Mouse (Mus musculus) testis, postnatal 10 days (tissue): Measurements from ENCODE around the gene Ndufaf2.

Source experiments
- DNase-seq: peaks from one replicate; pipeline ENCODE4 v3.0.0; 2021; ENCODE audit warnings: low spot score

Ndufaf2 gene

DNA sequence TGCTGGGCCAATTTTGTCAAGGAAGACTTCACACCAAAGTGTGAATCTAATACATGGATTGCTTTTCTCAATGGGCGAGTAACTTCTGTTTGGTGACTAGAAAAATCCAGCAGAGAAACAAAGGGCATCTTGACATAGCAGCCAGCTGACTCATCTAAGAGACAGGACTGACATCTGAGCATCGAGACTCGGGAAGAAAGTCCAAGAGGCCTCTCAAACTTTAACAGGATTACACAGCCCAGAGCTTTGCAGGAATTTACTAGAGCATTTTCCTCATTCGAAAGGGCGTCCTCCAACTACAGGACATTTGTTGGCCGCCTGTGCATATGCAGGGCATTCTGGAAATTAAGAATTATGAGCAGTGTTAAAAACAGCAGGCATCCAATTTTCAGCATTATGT lies 119.0 kb downstream of the Ndufaf2 start:
- no peak for DNase-seq

DNA sequence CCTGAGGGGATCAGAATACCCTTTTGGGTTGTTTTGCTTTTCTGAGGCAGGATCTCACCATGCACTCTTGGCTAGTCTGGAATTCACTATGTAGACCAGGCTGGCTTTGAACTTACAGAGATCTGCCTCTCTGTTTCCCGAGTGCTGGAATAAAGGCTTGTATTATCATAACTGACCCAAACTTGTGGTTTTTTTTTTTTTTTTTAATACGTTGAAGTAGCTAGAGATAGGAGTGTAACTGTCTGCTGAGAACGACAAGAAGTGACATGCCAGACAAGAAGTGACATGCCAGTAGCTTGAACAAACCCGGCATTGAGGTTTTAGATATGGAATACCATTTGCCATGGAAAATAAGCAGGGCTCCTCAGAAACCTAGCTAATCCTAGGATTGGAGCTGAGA lies 125.6 kb downstream of the Ndufaf2 start:
- DNase-seq: no peak

DNA sequence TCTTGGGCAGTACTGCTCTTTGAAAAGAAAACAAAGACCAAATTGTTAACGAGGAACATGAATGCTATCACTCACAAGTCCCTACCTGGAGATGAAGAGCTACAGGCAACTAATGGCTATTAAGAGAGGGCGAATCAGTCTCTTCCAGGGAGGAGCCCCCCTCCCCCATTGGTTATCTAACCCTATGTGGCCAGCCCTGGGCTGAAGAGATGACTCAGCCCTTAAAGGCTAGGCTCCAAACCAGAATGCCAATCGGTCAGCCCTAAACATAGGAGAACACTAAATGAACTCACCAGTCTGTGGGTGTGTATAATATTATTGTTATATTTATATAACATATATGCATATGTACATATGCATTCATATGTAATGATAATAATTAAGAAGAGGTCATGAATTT lies 132.6 kb downstream of the Ndufaf2 start:
- DNase-seq: no peak

DNA sequence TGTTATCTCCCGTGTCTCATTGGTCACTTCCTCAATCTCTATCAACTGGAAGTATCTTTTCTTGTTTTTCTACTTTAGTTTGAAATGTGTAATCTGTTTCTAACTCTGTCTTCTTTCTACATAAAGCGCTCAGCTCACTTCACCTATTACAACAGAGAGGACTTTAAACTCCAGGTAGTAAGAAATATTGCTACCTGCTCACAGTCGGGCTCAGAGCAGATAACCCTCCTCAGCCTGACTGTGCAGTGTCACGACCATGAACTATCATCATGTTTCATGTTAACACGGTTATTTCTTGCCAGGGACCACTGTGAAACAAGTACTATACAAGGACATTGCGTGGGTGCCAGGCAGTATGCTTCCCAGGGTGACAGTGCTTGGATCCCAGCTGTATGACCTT lies 141.1 kb downstream of the Ndufaf2 start:
- no peak for DNase-seq

DNA sequence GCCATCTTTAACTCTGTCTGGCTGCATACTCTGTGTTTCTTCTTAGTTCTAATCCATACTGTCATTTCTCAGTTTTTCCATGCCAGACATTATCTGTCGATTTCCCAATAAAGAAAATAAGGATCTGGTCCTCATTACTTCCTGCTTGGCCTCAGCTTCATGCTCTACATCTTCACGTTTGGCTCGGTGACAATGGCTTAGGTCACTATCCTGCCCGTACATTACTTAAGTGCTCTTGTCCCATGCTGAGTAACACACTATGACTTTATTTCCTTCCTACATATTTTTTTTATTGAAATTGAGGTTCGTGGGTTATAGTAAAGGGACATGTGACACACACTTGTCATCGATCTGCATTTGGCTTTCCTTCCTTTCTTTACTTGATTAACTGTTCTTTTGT lies 143.3 kb downstream of the Ndufaf2 start:
- DNase-seq: no peak

DNA sequence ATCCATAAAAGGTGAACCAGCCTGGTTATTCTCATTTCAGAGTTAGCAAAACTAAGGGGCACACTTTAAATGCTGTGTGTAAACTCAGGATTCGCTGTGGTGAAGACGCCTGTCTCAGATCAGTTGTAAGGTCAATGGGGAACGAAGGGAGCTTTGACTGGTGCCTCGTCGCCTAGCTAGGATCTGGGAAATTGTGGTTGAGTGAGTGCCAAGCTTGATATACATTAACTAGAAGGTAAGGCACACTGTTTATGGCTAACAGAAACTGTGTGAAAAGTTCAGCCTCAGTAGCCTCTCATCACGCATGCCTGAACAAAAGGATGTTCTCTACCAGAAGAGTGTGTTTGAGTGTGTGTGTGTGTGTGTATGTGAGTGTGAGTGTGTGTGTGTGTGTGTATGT lies 144.6 kb downstream of the Ndufaf2 start:
- DNase-seq: no peak

DNA sequence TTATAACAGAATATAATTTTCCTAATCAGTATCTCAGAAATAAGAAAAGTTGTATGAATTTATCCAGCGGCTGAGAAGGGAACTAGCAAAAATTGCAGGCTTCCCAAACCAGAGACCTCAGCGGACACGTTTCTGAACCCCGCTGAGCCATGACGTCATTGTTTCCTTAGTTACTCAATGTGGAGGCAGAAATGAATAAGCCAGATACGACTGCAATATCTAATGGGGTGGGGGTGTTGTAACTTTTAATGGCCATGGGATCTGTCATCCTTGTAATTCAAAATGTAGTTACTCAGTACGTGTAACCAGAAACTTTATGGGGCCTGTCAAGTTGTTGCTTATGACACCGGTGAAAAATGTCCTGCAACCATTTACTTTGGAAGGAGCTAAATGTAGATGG lies 145.3 kb downstream of the Ndufaf2 start:
- DNase-seq: no peak

DNA sequence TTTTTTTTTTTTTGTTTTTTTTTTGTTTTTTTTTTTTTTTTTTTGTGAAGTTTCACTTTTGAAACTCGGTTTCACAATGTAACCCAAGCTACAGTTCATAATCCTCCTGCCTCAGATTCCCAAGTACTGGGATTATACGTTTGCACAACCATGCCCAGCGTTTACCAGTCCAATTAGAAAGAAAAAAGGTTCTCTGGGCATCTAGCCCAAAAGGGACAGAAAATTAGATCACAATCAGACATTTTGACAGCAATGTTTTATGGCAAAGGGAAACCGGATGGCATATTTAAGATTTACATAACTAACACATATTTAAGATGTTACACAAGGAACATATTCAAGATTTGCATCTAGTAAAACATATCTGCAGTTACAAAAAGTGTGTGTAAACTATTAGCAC lies 150.6 kb downstream of the Ndufaf2 start:
- no peak for DNase-seq

DNA sequence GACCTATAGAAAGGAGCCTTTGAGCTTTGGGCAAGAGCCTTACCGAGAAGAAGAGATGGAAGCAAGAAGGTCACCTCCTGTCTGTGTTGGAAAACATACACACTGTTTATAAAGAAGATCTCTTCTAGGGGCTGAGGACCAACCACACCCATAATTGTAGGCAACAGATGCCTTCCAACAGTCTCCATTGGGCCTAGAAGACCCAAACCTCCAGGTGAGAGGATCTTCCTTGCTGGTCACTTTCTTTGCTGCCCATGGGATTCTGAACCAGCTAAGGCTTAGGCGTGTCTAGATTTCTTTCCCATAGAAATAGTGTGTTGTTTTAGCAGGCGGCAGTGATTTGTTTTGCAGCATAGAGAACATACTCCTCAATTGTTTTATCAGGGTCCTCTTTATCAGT lies 162.1 kb downstream of the Ndufaf2 start:
- DNase-seq: no peak

DNA sequence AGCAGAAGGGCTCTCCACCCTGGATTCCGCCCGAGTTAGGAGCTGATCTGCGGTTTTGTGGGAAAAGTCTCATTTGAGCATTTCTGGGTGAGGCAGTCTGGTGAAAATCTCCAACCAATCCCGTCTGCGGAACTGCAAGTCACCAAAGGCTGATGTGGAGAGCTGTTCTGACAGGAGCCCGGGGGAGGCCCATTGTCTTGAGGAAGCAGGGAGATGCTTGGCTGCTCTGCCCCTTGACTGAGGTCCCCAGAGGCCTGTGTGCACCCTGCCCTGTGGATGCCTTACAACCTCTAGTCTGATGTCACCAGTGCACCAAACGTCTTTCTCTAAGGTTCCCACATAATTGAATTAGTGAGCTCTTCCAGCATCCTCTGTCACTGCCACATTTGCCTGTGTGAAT lies 163.2 kb downstream of the Ndufaf2 start:
- no peak for DNase-seq

DNA sequence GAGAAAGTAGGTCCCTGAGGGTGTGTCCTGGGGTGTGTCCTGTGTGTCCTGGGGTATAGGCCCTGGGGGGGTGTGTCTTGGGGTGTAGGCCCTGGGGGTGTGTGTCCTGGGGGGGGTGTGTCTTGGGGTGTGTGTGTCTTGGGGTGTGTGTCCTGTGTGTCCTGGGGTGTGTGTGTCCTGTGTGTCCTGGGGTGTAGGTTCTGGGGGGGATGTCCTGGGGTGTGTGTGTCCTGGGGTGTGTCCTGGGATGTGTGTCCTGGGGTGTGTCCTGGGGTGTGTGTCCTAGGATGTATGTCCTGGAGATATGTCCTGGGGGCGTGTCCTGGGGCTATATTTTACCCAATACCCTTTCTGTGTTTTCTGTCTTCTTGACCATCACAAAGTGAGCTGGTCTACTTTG lies 165.8 kb downstream of the Ndufaf2 start:
- no peak for DNase-seq

DNA sequence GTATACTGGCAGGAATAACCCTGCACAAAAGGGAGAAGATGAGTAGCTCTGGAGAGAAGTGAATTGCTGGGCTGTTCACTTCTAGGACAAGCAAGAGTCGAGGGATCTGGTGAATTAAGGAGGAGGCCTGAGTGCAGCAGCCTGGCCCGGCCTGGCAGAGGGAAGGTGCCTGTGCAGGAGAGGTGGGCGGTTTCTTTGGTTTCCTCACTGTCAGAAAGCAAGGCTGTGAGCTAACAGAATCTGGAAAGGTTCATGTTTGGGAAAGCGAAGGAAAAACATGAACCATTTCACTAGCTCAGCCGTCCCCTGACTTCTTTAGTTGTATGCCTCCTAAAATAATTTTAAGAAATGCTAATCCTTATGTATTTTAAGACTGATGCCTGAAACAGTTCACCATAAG lies 173.8 kb downstream of the Ndufaf2 start:
- no peak for DNase-seq

DNA sequence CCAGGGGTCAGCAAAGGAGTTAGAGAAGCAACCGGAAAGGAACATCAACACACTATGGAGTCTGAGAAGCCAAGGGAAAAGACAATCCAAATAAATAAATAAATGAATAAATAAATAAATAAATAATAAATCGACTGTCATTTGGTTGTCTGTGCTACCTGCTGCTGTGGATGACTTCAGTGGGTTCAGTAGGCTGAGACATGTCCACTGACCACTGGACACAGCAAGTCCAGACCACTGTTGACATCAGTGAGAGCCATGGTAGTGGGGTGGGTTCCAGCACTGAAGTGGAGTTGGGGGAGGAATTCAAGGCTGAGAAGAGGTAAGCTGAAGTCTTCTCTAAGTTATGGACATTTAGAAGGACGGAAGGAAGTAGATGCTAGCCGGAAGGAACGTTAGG lies 174.2 kb downstream of the Ndufaf2 start:
- DNase-seq: no peak

DNA sequence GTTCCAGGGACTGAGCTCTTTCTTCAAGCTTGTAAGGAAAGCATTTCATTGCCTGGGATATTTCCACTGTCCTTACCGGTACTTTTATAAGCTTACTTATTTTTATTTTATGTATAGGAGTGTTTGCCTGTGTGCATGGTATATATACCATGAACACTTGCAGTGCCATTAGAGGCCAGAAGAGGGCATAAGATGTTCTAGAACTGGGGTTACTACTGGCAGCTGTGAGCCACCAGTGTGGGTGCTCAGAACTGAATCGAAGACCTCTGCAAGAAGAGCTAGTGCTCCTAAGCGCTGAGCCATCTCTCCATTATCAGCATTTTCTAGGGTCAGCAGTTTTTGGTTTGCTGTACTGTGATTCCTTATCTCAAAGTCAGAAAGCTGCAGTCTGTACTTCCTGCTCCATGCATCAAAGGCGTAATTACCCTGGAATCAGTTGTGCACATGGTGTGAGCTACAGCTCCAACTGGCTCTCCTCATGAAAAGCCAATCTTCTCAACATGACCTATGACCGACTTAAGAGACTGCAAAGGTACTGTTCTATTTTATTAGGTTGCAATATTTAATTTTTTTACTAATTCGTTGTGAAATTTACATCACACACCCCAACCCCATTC lies 175.1 kb downstream of the Ndufaf2 start:
- DNase-seq: no peak

DNA sequence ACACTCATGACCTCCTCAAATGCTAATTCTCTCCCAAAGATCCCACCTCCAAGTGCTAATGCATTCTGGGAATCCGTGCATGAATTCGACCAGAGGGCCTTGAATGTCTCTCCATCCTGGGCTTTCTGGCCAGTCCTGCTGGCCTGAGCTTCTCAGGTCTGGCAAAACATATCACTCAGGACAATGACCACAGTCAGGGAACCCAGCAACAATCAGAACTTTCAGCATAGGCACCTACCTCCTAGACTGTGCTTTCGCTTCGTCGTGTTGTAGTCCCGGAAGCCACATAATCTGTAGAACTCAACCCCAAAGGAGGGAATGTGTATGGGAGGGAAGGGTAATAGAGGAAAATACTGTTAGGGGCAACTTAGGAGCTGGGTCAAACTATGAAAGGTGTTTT lies 179.0 kb downstream of the Ndufaf2 start:
- no peak for DNase-seq

DNA sequence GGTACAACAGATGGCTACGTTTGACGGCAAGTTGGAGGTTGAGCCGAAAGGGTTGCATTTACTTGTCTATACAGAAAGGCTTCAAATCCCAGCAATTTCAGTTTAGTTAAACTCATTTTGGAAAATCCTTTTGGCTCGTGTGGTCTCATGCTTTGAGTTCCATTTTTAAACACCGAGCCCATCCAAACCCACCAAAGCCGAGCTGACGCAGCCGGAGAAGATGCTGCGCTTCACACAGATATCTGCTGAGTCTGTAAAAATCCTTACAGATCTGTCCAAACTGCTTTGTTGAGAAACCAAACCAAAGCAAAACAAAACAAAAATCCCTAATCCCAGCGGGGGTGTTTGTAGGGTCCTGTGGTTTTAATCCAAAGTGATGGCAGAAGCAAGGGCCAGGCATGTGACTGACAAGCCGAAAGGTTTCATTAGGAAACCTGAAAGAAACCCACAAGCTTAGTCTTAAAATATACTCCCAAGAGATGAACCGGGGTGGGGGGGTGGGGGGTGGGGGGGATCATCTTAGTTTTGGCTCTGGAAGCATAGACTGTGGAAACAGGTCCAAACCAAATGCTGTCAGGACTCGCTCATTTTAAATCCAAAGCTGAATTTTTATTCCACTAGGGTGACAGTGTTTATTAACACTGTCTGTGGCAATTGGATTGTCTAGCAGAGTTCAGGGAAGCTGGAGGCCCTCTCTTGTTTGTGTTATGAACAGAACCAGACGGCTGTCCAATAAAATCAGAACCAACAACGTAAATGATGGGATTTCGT lies 181.4 kb downstream of the Ndufaf2 start:
- DNase-seq: no peak

DNA sequence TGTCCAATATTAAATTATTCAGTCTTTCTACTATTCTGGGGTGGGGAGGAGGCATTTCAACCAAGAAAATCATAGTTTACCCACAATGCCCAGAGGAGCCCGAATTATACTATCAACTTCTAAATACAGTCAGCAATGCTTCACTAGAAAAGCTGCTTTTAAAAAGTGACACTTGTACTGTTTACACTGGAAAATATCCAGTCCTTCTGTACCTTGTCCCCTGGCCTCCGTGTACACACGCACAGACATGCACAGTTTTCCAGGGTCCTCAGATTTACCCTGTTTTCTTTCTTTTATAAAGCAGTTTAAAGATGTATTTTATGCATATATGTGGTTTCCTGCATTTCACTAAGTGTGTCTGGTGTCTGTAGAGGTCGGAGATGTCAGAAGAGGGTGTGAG lies 186.0 kb downstream of the Ndufaf2 start:
- no peak for DNase-seq

DNA sequence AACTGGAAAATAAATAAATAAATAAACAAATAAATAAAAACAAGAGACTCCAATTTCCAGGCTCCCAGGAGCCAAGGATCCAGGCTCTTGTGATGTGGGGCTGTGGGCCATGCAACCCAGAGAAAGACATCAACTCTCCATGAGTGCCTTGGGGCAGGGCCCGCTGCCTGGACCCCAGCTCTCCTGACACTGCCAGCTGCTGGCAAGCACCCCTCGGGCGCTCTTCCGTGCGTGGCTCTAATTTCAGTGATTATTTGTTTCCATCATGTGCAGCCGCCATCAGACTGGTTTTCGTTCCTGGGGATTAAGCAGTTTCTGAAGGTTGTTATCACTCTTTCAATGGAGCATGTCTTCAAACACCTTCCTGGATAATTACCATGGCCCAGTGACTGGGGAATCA lies 186.6 kb downstream of the Ndufaf2 start:
- no peak for DNase-seq

DNA sequence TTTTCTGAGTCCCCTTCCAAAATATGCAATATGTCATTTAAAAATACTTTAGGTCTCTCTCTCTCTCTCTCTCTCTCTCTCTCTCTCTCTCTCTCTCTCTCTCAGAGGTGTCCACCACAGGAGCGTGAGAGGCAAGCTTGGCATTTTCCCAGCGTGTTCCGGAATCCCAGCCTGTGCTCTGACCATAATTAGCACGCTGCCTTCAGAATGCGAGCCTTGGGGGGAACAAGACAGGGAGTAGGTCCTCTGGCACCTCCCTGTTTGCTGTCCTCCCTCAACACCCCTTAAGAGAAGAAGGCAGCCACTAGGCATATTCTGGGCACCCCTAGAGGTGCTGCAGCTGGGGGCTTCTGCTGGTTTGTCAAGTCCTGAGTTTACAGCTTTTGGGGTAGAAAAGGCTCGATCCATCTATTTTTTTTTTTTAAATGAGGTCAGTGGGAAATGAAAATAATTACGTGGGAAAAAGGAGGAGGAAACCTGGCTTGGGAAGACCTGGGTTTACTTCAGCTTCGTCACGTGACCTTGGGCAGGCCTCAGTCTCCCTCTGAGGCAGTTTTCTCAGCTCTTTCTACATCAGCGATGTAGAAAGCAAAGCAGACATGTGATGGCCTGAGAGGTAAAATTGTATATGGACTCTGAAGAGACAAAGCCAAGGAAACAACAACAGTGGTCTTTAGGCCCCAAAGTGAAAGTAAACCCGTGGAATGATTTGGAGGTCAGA lies 187.8 kb downstream of the Ndufaf2 start:
- DNase-seq: peak; percentile 49

DNA sequence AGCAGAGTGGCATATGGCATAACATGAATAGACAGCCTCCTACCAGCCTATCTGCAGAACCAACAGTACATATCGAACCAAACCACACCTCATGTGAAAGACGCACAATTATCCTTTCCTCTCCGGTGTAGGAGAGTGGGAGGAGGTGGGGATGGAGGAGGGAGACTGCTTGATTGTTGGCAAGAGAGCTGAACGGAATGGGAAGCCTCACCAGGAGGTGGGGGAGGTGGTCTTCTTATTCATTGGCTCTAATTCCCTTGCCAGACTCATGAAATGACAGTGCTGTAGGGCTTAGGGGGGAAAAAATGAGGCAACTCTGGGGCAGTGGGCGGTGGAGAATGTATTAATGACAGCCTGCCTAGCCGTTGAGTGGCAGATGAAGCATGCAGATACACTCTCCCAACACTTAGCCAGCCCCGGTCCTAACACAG lies 188.4 kb downstream of the Ndufaf2 start:
- DNase-seq: no peak

DNA sequence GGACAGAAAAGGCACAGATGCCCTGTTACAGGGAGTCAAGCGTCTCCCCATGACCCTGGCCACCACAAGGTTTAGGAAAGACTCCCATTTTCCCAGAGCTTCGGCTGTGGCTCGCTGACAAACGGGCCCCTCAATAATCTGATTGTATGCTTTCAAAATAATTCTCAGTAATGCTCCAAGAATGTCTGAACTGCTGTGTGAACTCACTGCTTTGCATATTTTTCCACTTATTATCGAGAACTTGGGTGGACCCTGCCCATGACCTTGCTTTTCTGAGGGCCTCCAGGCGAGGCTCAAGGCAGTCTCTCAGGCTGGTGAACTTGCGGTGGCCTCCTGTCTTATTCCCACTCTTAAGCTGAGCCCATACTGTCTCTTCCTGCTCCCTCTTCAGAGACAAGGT lies 193.8 kb downstream of the Ndufaf2 start:
- no peak for DNase-seq

DNA sequence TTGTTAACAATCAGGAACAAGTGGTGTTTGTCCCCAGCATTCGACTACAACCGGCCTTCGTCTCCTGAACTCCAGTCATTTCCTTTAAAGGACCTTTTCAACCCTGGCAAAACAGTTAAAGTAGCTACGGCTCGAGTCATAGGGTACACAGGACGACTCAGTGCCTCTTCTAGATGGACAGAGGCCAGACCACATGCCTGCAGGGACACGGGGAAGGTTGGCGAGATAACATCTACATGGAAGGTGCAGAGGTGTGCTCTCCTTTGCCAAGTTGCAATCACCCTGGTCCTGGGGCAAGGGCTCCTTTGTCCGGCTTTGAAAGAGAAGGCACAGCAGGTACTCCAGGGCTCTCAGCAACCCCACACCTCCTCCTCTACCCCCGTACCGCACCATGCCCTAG lies 195.0 kb downstream of the Ndufaf2 start:
- DNase-seq: no peak

DNA sequence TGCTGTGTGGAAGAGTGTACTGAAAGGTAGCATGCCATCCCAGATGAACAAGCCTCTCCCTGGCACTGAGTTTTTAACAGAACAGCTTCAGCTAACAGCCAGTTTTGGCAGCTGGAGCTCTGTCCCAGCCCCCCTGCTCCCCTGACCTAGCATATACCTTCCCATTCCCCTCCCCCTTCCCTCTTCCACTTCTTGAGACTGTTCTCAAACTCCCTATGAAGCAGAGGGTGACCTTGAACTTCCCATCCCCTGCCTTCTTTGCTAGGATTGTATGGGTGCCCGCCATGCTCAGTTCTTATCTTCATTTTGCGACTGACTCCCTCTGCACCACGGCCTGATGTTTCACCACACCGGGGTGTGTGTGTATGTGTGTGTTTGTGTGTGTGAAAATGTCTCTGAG lies 195.7 kb downstream of the Ndufaf2 start:
- no peak for DNase-seq
